Mouse (Mus musculus) CH12F3 (cell line): ENCODE measurements around the gene Sirt4.

ENCODE experiments used
- in situ Hi-C: fragments of 300-500 bp; cut with MboI; formaldehyde crosslinking; loops from 2 replicates; pipeline ENCODE4 v1.14.3; 2020; ENCODE audit warnings: low sequenced_read_pairs

Gene Sirt4

DNA sequence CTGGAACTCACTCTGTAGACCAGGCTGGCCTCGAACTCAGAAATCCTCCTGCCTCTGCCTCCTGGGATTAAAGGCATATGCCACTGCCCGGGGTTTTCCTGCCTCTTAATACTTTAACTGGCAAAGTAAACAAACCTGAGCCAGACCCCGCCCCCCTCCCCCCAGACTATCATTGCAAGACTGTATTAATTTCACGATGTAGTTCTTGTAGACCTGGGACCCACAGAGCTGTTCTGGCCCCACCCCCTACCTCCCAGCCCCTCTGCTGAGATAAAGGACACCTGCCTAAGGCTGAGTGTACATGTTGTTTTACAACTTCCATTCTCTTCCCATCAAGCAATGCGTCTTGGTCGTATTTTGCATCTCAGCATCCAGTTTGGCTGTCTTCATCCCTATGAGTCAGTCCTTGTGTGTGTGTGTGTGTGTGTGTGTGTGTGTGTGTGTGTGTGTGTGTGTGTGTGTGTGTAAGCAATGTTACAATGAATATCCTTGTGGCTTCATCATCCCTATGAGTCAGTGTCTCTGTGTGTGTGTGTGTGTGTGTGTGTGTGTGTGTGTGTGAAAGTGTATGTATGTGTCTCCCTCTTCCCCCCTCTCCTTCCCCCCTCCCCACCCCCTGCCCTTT, 8.3 kb upstream of the Sirt4 start:
- in situ Hi-C loops: no loop called here

DNA sequence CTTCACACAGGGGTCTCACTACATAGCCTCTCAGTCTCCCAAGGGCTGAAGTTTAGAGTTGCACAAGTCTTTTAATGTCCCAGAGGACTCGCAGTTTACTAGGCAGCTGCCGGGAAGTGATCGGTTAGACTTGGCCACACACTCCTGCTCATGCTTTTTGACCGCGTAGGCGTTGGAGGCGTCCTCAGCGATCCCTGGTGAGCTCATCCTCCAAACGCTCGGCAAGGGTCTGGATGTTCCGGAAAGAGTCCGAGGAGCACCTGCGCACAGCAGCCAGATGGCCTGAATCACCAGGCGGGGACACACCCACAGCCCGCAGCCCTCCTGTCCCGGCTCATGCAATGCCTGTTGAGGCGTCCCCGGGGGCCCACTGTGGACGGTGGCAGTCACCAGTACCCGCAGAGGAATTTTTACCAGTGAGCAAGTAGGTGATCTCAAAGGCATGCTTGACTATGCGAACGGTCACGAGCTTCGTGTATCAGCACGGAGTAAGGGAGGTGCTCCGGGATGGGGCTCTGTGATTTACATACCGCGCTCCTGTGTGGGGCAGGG, 7.3 kb upstream of the Sirt4 start:
- in situ Hi-C loops: no loop called here

DNA sequence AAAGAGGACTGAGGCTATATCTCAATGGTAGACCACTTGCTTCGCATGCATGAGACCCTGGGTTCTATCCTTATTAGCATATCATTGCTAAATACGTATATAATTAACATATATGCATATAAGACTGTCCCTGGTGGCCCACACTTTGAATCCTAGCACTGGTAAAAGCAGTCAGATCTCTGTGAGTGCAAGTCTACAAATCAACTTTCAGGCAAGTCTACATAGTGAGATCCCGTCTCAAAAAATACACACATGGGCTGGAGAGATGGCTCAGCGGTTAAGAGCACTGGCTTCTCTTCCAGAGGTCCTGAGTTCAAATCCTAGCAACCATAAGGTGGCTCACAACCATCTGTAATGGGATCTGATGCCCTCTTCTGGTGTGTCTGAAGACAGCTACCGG, 6.6 kb upstream of the Sirt4 start:
- in situ Hi-C loops: no loop called here

DNA sequence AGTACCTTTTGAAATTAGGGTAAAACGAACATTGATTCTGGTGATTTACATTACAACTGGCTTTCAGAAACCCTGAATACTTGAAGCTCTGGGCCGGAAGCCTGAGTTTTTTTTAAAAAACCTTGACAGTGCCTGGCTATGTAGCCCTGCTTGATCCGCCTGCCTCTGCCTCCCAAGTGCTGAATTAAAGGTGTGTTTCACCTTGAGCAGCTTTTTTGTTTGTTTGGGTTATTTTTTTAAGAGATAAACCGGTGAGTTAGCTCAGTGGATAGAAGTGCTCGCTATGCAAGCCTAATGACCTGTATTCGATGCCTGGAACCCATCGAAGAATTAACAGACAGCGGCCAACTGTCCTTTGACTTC, 6.1 kb upstream of the Sirt4 start:
- in situ Hi-C loops: no loop called here

DNA sequence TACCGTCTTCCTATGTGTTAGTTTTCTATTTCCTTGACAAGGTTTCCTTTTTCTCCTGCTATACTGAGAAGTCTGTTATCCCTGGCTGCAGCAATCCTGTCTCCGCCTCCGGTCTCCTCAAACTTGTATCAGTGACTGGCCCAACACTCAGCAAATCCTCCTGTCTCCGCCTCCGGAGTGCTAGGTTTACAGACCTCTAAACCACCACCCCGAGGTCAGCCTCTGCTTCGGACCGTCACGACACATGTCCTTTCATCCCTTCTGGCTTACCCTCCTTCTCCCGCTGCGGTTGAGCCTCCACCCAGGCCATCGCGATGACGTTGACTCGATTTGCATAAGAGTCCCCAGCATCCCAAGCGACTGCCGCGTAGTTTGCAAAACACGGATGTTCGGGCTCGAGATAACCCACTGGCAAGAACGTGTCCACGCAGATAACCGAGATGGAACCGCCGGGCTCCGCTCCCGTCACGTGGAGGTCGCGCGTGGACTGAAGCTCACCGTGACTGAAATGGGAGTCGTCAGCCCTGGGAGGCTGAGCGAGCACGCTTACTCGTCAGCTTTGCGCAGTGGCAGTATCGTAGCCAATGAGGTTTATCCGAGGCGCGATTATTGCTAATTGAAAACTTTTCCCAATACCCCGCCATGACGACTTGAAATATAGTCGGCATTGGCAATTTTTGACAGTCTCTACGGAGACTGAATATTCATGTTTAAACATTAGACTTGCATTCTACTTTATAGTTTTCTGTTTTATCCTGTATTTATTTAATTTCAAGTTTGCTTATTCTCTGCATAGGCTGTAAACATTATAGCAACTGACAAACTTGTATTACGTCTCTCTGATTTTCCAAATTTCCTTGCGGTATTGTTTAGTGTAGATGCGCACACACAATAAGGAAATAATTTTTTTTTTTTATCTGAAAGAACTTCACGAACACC, 5.4 kb upstream of the Sirt4 start:
- in situ Hi-C loops: no loop called here

DNA sequence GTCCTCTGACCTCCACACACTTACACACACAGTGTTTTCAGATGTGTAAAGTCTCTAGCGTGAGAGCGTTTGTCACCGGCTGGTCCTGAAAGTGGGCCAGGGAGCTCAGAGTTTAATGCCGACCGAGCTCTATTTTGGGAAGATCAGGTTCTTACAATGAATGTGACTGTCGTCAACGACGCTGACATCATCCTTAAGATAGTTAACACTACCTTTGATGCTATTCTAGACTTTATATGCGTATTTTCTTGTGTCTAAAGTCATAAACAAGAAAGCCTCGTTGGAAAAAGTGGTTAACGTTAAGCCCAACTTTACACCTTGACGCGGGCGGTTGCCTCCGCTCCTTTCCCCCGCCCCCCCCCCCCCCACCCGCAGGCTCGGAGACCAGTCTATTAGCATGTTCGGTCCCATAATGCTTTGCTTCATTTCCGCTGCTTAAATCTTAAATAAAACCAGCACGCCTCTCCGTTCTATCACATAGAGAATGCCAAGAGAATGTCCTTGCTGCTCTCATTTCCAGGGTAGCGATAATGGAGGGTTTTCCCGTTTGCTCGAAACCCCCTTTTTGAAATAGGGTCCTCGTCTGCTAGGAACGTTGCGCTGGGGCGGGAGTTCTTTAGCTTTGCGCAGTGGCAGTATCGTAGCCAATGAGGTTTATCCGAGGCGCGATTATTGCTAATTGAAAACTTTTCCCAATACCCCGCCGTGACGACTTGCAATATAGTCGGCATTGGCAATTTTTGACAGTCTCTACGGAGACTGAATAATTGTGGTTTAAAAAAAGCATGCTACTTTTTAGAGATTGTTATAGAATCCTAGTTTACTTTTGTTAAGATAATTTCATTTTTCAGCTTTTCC, 4.5 kb upstream of the Sirt4 start:
- in situ Hi-C loops: no loop called here

DNA sequence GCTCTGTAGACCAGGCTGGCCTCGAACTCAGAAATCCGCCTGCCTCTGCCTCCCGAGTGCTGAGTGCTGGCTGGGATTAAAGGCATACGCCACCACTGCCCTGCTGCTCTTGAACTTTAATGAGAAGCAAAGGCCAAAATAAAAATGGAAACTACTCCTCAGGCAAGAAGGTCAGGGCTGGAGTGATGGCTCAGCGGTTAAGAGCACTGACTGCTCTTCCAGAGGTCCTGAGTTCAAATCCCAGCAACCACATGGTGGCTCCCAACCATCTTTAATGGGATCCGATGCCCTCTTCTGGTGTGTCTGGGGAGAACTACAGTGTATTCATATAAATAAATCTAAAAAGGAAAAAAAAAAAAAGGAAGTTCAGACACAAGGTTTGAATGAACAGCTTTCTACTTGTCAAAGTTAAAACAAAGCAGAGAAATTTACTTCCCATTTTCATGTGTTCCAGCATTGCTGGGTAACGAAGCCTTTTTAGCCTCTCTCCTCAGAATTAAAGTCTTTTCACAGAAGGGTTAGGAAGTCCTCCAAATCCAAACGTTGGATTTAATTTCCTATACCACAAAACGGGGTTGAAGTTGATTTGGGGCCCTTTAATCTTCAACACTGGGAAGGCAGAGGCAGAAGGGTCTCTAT, 3.5 kb upstream of the Sirt4 start:
- in situ Hi-C loops: no loop called here

DNA sequence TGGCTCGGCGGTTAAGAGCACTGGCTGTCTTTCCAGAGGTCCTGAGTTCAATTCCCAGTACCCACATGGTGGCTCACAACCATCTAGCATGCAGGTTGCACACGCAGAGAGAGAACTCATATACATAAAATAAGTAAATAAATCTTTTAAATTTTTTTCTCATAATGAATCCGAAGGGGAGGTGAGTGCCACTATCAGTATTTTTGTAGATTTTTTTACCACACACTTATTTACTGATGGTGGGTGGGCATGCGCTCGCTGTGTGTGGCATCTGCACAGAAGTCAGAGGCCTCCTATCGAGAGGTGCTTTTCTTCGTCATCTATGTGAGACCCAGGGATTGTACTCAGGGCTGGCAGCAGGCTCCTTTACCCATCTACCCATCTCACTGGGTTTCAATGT, 2.8 kb upstream of the Sirt4 start:
- in situ Hi-C loops: no loop called here

DNA sequence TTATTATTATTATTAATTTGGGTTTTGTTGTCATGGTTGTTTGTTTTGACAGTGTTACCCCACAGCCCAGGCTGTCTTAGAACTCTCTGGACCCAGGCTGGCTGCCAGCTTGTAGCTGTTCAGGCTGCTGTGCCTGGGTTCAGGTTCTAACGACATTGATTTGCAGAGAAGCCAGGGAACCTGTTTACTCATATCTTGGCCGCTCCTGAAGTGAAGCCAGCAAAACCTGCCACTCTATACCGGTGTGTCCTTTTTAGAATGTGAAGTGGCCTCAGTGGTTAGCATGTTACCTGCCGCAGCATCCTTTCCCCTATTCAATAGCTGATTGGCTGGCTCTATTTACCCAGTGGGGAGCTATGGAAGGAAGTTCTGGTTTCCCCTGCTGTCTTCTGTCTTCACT, 2.2 kb upstream of the Sirt4 start:
- in situ Hi-C loops: no loop called here

DNA sequence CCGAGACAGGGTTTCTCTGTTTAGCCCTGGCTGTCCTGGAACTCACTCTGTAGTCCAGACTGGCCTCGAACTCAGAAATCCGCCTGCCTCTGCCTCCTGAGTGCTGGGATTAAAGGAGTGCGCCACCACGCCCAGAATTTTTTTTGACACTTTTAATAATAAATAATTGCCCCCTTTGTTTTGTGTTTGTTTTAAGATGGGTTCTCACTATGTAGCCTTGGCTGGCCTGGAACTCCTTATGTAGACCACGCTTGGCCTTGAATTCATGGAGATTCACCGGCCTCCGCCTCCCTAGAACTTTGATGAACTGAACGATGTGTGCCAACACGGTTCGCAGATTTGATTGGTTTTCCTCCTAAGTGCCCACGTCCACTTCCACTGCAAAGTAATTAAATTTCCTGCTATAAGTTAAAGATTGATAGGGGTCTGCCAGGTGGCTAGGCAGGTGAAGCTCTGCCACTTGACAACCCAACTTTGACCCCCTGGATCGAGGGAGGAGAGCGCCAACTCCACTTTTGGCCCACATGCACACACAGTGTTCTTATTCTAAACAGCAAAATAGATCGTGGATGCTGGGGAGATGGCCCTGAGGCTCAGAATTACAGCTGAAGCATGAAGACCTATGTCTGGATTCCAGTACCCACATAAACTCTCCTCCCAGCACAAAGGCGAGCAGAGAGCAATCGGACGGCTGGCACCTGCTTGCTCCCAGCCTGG, 1.1 kb upstream of the Sirt4 start:
- in situ Hi-C loops: no loop called here

DNA sequence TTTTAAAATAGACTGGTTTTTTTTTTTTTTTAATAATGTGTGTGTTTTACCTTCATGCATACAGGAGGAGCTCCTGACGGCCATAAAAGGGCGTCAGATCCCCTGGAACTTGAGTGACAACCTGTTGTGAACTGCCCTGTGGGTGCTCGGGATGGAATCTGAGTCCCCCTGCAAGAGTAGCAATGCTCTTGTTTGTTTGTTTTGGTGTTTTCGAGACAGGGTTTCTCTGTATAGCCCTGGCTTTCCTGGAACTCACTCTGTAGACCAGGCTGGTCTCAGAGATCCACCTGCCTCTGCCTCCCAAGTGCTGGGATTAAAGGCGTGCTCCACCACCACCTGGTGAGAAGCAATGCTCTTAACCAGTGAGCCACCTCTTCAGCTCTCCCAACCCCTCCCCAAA, 471 bp upstream of the Sirt4 start:
- in situ Hi-C loops: no loop called here

DNA sequence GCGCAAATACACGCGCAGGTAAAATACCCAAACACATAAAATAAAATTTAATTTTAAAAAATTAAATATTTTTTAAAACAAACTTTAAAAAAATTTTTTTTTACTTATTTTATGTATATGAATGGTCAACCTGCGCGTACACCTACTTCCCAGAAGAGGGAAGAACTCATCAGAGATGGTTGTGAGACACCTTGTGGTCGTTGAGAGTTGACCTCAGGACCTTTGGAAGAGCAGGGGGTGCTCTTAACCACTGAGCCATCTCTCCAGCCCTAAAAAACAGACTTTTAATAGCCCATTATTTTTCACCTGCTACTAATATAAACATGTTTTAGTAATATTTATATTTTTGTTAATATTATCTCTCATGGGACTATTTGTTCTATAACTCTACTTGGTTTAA, 1.1 kb downstream of the Sirt4 start:
- in situ Hi-C loops: no loop called here

DNA sequence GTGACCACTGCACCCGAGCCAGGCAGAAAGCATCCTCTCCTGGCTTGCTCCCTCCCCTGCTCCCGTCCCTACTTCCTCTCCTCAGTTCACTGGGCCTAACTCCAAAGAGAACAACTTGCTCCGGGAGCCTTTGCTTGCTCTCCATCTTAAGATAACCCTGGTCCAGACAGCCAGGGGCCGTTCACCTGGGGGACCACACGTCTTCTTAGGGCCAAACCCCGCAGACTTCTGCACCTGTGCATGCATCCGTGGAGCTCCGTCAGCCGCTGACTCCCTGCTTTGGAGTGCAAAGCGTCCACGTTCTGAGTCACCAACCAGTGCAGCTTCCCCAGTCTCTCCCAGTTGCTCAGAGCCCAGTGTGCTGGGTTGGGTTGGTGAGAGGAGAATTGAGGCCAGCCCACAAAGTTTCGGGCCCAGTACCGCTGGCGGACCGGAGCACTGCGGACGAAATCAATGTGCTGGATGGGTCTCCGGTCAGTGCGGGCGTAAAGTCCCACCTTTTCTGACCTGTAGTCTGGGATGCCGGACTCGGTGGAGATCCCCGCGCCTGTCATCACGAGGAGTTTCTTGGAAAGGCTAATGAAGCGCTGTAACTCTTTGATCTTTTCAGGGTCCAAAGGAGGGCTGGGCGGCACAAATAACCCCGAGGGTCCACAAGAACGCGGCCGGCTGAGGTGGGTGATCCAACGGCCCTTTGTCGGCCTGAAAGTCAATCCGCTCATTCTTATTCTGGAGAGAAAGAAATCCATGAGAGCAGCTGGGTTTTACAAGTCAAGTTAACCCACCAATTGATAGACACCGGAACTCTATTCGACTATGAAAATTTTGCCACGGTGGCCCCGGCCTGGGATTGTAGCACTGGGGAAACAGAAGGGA, 1.9 kb downstream of the Sirt4 start:
- in situ Hi-C loops: no loop called here

DNA sequence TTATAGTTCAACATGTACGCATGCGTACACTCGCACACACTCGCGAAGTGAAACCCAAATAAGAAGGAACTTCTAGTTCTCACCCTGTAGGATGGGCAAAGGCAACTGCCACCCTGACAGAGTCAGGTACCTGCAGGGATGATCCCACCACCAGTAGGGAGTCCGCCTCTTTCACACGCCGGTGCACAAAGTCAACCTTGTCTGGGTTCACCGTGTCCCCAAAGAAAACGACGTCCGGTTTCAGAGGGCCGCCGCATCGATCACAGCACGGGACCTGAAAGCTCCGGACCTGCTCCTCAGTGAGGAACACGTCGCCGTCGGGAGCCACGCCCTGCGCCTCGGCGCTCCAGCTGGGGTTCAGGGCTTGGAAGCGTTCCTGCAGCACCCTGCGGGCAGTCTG, 4.4 kb downstream of the Sirt4 start:
- in situ Hi-C loops: no loop called here

DNA sequence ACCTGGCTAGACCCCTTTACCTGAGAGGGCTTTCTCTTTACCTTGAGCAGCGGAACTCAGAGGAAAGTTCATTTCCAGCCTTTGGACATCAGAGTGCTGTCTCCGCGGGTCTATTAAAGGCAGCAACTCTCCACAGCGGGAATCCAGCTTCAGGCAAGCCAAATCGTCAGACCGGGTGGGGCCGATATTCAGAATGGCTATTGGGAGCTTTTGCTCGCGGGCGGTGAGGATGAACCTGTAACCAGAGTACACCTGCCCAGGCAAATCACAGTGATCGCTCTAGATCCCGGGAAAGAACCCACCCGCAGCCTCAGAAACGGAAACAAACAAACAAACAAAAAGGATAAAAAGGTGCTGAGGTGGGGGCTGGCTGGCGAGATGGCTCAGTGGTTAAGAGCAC, 5.0 kb downstream of the Sirt4 start:
- in situ Hi-C loops: no loop called here

DNA sequence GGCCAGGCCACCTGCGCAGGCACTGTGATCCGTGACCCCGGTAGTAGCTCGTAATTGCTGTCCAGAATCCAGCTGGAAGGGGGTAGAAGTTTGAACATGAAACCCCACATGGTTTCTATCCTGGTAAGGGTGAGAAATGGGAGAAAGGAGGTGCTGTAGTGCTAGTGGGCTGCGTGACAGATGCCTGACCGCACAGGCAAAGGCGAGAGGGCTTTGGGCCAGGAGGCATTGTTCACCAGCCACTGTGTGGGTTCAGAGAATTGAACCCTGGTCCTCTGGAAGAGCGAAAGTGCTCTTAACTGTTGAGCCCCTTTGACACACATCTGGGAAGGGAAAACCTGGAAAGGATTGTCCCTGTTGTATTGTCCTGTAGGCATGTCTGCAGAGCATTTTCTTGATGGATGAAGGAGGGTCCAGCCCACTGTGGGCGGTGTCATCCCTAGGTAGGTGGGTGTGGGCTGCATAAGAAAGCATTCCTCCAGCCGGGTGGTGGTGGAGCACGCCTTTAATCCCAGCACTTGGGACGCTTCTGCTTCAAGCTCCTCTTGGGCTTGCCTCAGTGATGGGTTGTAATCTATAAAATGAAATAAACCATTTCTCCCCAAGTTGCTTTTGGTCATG, 8.3 kb downstream of the Sirt4 start:
- in situ Hi-C loops: no loop called here

DNA sequence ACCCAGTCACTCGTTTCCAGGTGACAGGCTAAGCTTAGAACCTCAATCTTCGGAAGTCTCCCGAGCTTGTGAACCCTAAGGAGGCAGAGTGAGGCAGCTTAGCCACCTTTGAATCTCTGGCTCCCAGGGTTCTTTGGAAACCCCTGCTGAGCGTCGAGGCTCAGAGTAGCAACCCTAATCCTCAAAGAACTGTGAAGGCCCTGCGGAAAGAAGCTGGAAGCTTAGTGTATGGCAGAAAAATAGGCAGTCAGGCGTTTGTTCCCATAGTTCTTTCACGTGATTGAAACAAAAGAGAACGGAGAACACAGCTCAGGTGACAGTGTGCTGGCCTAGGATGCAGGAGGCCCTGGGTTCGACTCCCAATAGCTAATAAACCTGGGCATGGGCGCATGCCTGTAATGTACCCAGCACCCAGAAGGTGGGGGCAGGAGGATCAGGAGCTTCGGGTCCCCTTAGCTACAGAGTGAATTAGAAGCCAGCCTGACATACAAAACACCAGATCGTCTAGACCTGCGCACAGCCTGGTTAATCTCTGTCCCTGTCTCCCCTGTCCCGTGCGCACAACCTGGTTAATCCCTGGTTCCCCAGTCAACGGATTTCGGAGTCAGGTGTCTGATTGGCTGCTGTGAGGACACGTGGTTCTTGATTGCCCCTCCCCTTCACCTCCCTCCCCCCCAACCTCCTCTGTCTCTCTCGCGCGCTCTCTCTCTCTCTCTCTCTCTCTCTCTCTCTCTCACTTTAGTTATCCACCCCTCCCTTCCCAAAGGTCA, 9.0 kb downstream of the Sirt4 start:
- in situ Hi-C loops: no loop called here

DNA sequence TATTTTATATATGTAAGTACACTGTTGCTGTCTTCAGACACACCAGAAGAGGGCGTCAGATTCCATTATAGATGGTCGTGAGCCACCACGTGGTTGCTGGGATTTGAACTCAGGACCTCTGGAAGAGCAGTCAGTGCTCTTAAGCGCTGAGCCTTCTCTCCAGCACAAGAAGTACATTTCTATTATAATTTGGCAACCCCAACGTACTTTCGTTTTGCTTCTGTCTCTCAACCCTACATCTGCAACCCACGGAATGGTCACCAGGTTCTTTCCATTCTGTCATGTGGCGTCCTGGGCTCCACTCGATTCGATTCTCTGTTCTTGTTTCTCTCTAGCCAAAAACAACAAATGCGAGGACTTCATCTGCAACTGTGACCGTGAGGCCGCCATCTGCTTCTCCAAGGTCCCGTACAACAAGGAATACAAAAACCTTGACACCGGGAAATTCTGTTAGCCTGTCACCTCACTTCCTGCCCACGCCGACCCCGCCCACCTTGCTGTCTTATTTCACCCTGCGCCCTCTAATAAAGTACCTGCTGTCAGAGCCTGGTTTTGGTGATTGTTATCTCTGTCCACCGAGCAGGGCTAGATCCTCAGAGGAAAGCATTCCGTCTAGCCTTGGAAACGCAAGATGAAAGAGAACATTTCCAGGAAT, 10.2 kb downstream of the Sirt4 start:
- in situ Hi-C loops: no loop called here
